Mouse (Mus musculus) retina, embryonic 14.5 days (tissue): ENCODE data around the gene Ydjc.
A peak's percentile ranks its signal among the peaks of the same experiment; 100 is the strongest.
"Not testable (repeated sequence)": the region's sequence is repeated elsewhere in the genome, so short reads cannot be mapped to it uniquely, and the experiment has no call there.

Experiments used
- DNase-seq: peaks from one replicate; pipeline ENCODE4 v3.0.0-alpha.2; 2015; ENCODE audit warnings: low spot score

The Ydjc gene

DNA sequence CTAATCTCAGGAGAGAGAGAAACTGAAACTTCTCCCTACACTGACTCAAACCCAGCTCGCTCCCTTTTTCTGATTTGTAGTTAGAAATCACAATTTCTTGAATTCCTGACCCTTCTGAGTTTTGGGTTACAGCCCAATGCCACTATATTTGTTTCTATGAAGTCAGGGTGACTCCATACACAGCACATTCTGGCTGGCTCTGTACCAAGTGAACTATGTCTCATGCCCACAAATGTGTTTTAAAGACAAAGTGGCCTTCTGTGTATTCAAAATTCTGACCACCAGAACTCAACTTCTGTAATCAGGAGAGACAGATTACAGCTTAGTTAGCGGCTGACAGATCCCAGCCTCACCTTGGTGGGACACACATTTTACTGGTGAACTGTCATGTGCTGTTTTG is 9.9 kb downstream of the Ydjc start:
- no peak for DNase-seq

DNA sequence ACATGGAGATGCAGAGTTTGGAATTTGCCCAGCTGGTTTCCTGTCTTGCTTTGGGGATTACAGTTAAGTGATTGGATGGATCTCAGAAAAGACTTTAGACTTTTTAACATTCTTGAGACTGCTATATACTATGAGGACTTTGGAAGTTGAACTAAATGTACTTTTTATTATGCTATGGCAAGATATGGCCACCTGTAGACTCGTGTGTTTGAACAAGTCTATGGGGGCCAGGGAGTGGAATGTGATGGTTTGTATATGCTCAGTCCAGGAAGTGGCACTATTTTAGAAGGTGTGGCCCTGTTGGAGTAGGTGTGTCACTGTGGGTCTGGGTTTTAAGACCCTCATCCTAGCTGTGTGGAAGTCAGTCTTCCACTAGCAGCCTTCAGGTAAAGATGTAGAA is 21.1 kb downstream of the Ydjc start:
- DNase-seq, result not testable (repeated sequence)

DNA sequence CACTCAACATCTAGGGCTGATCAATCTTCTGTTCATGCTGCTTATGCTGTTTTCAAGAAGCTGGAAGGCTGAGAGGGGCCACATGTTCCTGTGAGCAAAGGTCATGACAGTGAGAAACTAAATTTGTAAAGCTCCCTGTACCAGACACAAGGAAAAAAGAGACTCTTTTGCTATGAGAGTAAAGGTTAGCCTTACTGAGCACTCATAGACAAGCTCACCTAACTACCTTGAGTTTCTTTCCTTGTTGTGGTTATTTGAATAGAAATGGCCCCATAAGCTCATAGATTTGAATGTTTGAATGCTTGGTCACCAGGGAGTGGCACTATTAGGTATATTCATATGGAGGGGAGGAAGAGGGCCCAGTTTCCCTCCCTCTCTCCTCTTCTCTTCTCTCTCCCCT is 22.8 kb downstream of the Ydjc start:
- DNase-seq, result no peak

DNA sequence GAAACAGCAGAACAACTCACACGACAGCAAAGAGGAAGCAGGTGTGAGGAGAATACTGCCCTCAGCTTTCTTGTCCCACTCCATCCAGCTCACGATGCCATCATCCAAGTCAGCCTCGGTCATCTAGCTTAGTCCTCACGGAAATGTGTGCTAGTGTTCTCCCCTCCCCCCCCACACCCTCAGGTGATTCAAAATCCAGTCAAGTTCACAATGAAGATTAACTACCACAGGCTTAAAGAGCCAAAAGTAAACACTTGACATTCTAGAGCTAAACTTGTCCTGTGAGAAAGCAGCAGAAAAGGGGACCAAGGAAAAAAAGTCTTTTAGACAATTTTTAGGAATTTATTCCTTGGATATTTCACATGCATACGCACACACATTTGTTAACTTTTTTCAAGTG is 23.6 kb downstream of the Ydjc start:
- DNase-seq, result no peak

DNA sequence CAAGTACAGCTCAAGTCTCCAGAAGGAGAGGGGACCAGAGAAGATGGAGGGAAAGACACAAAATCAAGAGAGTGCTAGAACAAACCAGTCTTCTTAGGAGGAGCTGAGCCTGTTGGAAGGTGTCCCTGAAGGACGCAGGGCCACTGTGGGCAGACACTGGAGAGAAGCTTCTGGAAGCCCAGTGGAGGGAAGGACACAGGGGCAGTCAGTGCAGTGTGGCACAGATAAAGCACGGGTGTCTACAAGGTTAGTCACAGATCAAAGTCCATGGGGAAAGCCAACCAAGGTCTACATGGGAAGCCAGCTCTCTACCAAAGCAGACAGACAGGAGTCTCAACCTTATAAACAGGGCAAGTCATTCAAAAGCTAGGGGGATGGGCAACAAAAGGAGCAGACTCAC is 31.3 kb downstream of the Ydjc start:
- DNase-seq, result no peak

DNA sequence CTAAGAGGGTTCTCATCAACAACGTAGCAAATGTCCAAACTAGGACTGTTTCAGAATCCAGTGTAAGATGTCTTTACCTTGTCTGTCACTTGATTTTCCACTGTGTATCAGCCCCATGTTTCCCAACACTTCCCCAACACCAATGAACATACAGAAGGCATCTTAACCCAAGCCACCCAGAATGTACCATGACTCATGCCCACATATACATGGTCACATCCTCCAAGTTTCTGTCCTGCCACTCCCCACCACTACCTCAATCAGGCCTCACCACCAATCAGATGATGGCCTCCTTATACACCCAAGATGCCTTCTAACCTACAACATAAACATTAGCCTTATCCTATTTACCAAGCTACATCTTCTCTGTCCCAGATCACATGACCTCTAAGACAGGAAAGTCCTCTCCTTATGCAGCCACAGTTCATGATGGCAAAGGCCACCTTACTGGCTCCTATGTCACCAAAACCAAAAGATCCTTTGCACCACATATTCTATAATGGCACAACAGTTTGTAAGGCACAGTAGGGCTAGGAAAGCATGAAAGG is 33.3 kb downstream of the Ydjc start:
- no peak for DNase-seq

DNA sequence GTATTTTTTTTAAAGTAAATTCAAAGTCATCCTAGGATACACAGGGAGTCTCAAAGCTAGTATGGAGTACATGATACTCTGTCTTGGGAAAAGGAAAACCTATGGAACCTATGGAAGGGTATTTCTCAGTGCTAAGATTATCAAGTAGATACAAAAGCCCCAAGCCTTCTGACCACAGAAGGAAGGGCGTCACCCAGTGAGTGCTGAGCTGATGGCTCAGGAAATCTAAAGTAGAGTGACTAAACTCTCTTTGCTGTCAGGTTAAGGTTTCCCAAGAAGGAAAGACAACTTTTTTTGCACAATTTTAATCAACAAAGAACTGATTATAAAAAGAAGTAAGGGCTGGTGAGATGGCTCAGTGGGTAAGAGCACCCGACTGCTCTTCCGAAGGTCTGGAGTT is 35.3 kb downstream of the Ydjc start:
- DNase-seq, result no peak

DNA sequence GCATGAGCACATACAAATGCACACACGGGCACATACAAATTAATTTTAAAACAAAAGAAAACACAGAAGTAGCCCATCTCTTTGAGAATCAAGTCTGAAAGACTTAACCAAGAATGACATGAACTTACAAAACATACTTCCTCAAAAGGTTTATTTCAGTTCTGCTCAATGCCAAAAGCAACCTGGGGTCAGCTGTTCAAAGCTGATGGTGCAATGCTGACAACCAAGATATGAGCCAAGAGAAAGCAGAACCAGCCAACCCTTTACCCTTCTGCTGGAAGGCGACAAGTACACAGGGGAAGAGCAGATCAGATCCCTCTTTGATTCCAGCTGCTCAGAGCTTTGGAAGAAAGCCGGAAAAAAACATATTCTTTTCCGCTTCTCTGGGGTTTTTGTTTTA is 37.0 kb downstream of the Ydjc start:
- no peak for DNase-seq

DNA sequence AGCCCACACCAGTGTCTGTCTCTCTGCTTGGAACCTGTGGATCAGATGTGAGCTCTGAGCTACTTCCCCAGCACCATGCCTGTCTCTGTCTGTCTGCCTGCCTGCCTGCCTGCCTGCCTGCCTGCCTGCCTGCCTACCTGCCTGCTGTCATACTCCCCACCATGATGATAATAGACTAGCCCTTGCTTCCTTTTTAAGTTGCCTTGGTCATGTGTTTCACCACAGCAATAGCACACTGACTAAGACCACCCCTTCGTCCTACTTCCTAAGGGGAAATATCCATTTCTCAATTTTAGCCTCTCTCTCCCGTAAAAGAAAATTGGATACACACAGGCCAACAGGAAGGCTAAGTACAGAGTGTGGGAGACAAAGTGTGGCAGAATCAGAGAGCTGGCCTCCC is 37.7 kb downstream of the Ydjc start:
- DNase-seq, result no peak

DNA sequence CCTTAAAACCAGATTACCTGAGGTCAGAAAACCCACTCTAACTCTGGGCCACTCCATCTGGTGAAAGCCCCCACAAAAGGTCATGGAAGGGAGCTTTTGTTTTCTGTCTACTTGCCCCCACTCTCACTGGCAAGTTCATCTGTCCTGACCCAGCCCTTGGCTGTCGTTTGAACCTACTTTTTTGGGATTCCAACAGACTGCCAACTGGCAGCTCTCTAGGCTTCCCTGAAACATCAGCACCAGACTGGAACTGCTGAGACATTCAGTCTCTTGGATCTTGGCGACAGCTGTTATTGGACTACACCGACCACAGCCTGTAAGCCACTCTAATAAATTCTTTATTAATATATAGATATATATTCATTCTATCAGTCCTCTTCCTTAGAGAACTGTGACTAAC is 38.6 kb downstream of the Ydjc start:
- DNase-seq, result no peak

DNA sequence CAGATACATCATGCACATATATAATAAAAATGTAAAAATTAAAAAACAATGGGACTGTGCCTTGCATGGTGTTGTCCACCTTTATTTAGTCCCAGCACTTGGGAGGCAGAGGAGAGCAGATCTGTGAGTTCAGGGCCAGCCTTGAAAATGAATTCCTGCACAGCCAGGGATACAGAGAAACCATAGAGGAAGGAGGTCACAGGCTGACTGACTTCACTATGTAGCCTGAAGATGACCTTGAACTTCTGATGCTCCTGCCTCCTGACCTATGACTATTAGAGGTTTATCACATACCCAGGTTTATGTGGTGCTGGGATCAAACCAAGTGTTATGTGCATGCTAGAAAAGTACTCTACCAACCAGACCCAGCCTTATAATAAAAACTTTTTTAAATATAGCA is 41.1 kb downstream of the Ydjc start:
- DNase-seq, result no peak

DNA sequence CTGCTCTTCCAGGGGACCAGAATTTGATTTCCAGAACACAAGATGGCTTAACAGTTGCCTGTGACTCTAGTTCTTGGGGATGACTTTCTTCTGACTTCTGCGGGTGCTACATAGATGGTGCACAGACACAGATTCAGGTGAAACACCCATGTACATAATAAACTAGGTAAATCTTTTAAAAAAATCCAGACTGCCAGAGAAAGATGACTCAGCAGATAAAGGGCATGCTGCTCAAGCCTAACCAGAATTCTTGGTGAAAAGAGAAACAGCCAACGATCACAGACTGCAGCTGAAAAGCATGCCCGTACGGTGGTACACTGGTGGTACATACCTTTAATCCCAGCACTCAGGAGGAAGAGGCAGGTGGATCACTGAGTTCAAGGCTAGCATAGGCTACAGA is 49.4 kb downstream of the Ydjc start:
- DNase-seq, result no peak

DNA sequence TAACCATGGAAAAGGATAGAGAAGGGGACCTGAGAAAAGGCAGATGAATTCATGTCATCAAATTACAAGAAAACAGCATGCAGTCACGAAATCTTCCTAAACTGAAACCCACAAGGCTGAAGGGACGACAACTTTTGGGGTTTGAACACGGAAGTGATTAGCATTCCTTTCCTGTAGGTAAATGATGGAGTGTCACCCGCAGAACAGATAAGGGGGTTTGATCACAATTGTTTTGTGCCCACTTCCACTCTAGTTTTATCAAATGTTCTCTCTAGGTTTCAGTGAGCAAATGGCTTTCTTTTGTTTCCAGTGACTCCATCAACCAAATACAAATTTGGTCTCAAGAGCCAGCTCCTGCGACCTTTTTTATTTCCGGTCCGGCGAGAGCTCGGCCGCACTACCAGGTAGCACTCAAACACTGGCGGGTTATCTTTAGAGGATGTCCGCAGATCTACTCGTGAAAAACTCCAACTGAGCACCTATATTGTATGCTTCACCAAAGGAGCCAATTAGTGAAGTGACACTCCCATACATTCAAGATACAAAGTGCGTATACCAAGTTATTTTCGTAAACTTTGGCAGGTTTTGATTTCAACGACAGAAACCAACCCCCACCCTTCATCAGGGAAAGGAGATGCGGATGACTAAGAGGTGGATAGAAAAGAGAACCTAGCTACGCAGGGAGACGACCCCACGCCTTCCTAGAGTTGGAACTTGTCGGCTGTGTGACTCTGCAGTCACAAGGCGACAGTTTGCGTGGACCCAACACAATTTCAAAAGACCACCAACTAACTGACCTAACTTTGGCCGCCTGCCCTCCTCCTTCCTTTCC is 55.9 kb downstream of the Ydjc start:
- peak; percentile 10 for DNase-seq

DNA sequence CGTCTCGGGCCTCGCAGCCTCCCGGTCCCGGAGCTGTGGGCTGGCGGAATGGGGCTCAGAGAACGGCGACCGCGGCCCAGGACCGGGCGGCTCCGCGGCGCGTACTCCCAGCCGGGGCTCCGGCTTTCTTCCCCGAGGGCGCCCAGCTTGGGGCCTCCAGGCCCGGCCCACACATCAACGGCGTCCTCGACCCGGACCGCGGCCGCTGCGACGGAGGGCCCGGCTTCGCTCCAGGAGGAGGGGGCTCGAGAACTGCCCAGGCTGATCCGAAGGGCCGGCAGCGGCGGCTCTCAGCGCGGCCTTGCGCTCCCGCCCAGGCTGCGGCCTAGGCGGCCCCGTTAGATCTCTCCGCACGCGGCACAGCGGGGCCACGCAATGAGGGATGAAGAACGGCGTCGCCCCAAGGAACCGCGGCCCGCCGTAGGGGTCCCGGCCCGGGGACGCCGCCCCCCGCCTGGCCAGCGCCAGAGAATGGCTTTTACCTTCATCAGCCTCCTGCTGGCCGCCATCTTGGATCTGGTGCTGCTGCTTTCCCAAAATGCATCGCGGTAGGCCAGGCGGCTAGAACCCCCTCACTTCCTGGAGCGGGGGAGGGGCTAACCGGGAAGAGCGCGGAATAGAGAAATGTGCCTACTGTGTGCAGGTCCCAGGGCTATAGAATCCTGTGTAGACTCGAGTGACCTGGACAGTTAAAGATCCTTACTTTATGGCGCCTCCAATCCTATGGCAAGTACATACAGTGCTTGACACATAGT is 56.7 kb downstream of the Ydjc start:
- DNase-seq, result peak; percentile 85

DNA sequence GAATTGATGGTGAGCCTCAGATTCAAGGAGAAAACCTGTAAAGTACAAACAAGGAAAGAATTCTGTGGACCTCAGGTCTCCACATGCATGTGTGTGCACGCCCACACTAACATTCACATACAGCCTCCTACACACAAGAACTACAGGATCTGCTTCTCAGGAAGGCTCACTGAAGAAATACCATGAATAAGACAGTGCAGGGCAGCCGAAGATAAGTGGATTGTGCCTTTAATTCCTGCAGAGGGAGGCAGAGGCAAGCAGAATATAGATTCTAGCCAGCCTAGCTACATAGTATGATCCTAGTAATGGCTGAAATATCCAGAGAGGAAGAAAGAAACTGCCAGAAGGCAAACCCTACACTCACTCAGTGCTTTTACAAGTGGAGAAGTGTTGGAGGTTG is 57.6 kb downstream of the Ydjc start:
- DNase-seq, result peak; percentile 48

DNA sequence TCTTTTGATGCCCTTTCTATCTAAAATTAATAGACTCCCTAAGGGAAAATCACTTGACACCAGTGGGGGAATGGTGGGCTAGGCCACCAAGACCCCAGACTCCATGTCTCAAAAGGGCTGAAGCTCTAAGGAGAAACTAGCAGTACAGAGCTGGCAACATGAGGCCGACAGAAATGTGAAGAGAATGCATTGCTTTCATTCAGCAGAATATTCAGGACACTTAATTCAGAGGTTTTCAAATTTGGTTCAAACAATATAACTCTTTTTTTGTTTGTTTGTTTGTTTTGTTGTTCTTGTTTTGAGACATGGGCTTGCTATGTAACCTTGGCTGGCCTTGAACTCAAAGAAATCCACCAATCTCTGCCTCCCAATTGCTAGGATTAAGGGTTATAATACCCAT is 58.1 kb downstream of the Ydjc start, which contains the start of gene Ube2l3:
TSS of gene Ube2l3 (minus strand) at position 101 of the 400 bp plus-strand sequence.
- DNase-seq, result no peak

DNA sequence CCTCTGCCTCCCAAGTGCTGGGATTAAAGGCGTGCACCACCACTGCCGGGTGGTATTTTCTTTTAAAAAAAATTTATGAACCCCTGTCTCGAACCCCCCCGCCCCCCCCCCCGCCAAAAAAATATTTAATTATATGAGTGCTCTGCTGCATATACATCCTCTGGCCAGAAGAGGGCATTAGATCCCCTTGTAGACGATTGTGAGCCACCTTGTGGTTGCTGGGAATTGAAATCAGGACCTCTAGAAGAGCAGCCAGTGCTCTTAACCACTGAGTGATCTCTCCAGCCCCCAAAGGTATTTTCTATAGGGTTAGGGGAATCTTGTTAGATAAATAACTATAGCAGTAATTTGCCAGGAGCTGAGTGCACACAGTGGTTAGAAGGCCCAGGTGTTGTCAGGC is 60.6 kb downstream of the Ydjc start:
- peak; percentile 68 for DNase-seq

DNA sequence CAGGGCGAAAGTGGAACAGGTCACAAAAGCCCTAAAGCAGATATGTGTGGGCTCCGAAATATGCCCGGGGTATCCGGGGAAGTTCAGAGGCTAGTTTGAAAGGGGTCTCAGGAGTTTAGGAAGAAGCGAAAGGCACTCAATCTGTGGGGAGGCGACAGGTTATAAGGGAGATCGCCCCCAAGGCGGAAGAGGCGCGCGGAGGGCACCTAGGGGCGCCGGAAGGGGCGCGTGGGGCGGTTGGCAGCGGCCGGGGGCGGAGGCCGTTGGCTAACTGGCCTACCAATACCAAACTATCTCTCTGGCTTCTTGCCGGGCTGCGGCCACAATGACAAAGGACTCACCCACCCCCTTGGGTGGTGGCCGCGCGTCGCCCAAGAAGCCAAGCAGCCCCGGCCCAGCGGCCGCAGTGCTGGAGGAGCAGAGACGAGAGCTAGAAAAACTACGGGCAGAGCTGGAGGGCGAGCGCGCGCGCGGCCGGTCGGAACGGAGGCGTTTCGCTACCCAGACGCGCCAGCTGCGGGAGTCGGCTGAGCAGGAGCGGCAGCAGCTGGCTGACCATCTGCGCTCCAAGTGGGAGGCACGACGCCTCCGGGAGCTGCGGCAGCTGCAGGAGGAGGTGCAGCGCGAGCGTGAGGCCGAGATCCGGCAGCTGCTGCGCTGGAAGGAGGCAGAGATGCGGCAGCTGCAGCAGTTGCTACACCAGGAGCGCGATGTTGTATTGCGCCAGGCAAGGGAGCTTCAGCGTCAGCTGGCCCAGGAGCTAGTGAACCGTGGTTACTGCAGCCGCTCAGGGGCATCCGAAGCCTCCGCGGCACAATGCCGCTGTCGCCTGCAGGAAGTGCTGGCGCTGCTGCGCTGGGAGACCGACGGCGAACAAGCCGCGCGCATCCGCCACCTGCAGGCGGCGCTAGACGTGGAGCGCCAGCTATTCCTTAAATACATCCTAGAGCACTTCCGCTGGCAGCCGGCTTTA is 64.3 kb downstream of the Ydjc start, which contains the start of gene Rimbp3:
TSS of gene Rimbp3 (plus strand) at position 215 of the 973 bp plus-strand sequence.
- peak; percentile 97 for DNase-seq

DNA sequence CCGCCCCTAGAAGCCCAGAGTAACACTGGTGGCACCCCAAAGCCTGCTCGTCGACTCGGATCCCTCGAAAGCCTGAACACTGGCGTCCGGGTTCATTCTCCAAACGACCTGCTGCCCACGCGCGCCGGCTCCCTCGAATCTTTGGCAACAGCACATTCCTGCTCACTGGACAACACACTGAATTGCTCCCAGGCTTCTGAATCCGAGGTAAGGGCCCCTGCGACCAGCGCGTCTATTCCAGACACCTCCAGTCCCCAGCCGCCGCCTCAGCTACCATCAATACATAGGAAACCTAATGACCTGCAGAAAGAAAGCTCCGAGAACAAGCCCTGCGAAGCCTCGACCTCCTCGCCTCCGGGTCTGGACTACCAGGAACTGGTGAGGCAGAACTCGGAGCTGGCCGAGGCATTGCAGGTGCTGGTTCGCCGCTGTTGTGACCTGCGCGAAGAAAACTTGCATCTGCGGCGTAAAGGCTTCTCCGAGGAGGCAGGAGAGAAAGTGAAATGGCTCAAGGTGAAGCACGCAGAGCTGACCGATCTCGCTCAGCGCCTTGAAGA is 65.1 kb downstream of the Ydjc start:
- no peak for DNase-seq
